Comparison of ENCODE assay signal across 13 mouse cellular contexts in the genomic region with DNA sequence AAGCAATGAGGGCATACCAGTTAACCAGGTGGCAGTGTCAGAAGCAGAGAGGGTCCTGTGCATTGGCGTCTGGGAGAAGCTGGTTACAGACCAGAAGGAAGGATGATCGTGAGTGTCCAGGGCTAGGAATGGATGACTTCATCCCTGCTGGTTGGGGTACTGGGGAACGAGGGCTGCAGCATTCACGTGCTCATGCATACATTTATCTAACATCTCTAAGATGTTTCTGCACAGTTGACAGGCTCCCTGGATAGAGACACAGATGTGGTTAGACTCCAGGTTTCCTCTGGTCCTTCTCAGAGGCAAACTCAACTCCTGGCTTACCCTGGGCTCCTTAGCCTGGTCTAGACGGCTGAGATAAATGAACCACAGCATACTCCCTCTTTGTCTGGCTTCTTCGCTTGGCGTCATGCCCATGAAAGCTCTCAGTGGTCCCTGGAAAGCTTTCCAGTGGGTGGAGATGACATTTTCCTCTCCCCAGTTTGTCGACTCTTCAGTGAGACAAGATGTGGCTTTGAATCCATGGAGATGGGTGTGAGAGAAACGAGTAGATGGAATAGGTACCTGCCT. TPM values are rescaled to one million over a fixed set of nuclear protein-coding genes. Genes with fewer than 3 reads are reported as not detected.
DNase-seq lines count a peak whose midpoint lies in the region; ATAC-seq and TF ChIP-seq lines count a peak whose summit lies in the region.
"Had no signal": no experiment of that assay in that cellular context is flagged by ENCODE, and none has a peak within 500 bp of the region (broad histone marks: within the 10 kb centered on the region; RNA-seq: fewer than 3 reads in every experiment).

No protein-coding gene starts in this region.

- peaks cover 28% of the 10 kb centered on the region for H3K4me1 ChIP-seq in heart, embryonic 10.5 days
- peaks cover 32% of the 10 kb centered on the region for H3K4me1 ChIP-seq in lung, embryonic 16.5 days (replicated peaks; ENCODE audit: control insufficient read depth, insufficient read depth, low read length)
- H3K4me1 ChIP-seq in embryonic fibroblast, embryonic 13.5 days (ENCODE audit: control insufficient read depth, insufficient read depth, low read length): peaks cover 17% of the 10 kb centered on the region
- H3K4me1 ChIP-seq: liver, embryonic 12.5 days had no signal

- no peak for TF ChIP-seq CTCF in embryonic fibroblast, embryonic 13.5 days (IDR thresholded peaks at IDR 0.05; ENCODE audit: borderline replicate concordance, insufficient read depth, low read length)

- H3K4me2 ChIP-seq in lung, embryonic 16.5 days (ENCODE audit: low read depth, low read length): 0 out of 2 replicates have a peak overlapping the region, but pooled peaks have one; percentile 5
- H3K4me2 ChIP-seq: liver, embryonic 12.5 days had no signal

- no peak overlapping the region for H3K27ac ChIP-seq in heart, embryonic 10.5 days
- H3K27ac ChIP-seq in lung, embryonic 16.5 days (ENCODE audit: low read length): peak overlapping the region; percentile 84
- H3K27ac ChIP-seq in embryonic fibroblast, embryonic 13.5 days (ENCODE audit: insufficient read depth, low read length): peak overlapping the region; percentile 17; the same call in 1 of the 2 replicates
- H3K27ac ChIP-seq: liver, embryonic 12.5 days had no signal

- peaks cover 5% of the 10 kb centered on the region; the same call in 1 of the 2 replicates for H3K9me3 ChIP-seq in heart, embryonic 10.5 days
- peaks cover 4% of the 10 kb centered on the region; the same call in 1 of the 2 replicates for H3K9me3 ChIP-seq in lung, embryonic 16.5 days (ENCODE audit: control insufficient read depth, low read length)

- H3K36me3 ChIP-seq in heart, embryonic 10.5 days: no peaks in the 10 kb centered on the region
- no peaks in the 10 kb centered on the region for H3K36me3 ChIP-seq in lung, embryonic 16.5 days (ENCODE audit: control insufficient read depth, insufficient read depth, low read length)
- H3K36me3 ChIP-seq: liver, embryonic 12.5 days had no signal

- no peak for TF ChIP-seq POLR2A in embryonic fibroblast, embryonic 13.5 days (IDR thresholded peaks at IDR 0.05; ENCODE audit: low read depth, low read length)

- peak; percentile 36 to 39 for DNase-seq in heart, adult 18-20 months
- no peak for DNase-seq in heart, embryonic 10.5 days (ENCODE audit: low spot score)
- no peak for DNase-seq in lung, adult 18-20 months
- no peak for DNase-seq in urinary bladder, postnatal 14 days (ENCODE audit: low spot score)
- DNase-seq in urinary bladder, postnatal 36 days (ENCODE audit: low spot score in 2 of 2): no peak

- no peak overlapping the region for H3K9ac ChIP-seq in lung, embryonic 16.5 days (ENCODE audit: low read length)
- H3K9ac ChIP-seq: liver, embryonic 12.5 days had no signal

- H3K4me3 ChIP-seq in heart, embryonic 10.5 days: no peak overlapping the region
- no peak overlapping the region for H3K4me3 ChIP-seq in lung, embryonic 16.5 days (ENCODE audit: low read length)
- no peak overlapping the region for H3K4me3 ChIP-seq in embryonic fibroblast, embryonic 13.5 days (ENCODE audit: insufficient read depth, low read length)
- H3K4me3 ChIP-seq: liver, embryonic 12.5 days had no signal

- no peaks in the 10 kb centered on the region for H3K27me3 ChIP-seq in heart, embryonic 10.5 days (ENCODE audit: insufficient read depth, poor library complexity, severe bottlenecking)
- H3K27me3 ChIP-seq in lung, embryonic 16.5 days (ENCODE audit: control insufficient read depth, insufficient read depth, low read depth, low read length): no peaks in the 10 kb centered on the region
- H3K27me3 ChIP-seq: liver, embryonic 12.5 days had no signal

- WGBS in heart, embryonic 10.5 days: 70% methylated on average over 9 of the region's 9 CpGs
- 29% methylated on average over 9 of the region's 9 CpGs for WGBS in lung, embryonic 16.5 days

- 0 out of 2 replicates have a peak, but pooled peaks have one; percentile 3 for ATAC-seq in lung, embryonic 16.5 days (ENCODE audit: low read depth)
- peak; percentile 35 for ATAC-seq in megakaryocyte progenitor cell, adult 5-6 weeks (replicated peaks; ENCODE audit: poor library complexity)

RNA-seq across cellular contexts. Expression of gene 1700029H14Rik, which starts 30.6 kb away (rescaled TPM):
- total RNA-seq in heart, adult 18-20 months (2021): not detected
- polyA plus RNA-seq in heart, embryonic 10.5 days (2016; fragmentation: Nextera tagmentation; extraction: Ambion mirVana): not detected in 2 replicates
- not detected in 2 replicates for polyA plus RNA-seq in lung, embryonic 16.5 days (2015; fragmentation: Nextera tagmentation; extraction: Ambion mirVana)
- polyA plus RNA-seq in embryonic fibroblast, embryonic 13.5 days (2011; ENCODE audit: insufficient read length, low read depth, missing spikeins): not detected in 2 replicates
- total RNA-seq in megakaryocyte progenitor cell, adult 5-6 weeks (2015): 0.17 TPM in 1 of 2 replicates, not detected in the other
- not detected in 2 replicates for total RNA-seq in megakaryocyte progenitor cell, adult 5-6 weeks (2017)
- total RNA-seq: ES-E14 had no signal
- polyA plus RNA-seq: embryonic facial prominence, embryonic 14.5 days; large intestine, adult 2 months; liver, embryonic 12.5 days; neural tube, embryonic 11.5 days had no signal

RNA-seq across cellular contexts. Expression of gene Gas6, which starts 37.4 kb away (rescaled TPM):
- 100 to 1,000 TPM; 115 to 123 TPM for total RNA-seq in heart, adult 18-20 months (2021)
- 13.8 and 23.3 TPM in 2 replicates for polyA plus RNA-seq in heart, embryonic 10.5 days (2016; fragmentation: Nextera tagmentation; extraction: Ambion mirVana)
- 78.0 and 83.8 TPM in 2 replicates for polyA plus RNA-seq in lung, embryonic 16.5 days (2015; fragmentation: Nextera tagmentation; extraction: Ambion mirVana)
- polyA plus RNA-seq in embryonic fibroblast, embryonic 13.5 days (2011; ENCODE audit: insufficient read length, low read depth, missing spikeins): 111 and 131 TPM in 2 replicates
- not detected in 2 replicates for total RNA-seq in megakaryocyte progenitor cell, adult 5-6 weeks (2015)
- total RNA-seq in megakaryocyte progenitor cell, adult 5-6 weeks (2017): 0.12 and 0.84 TPM in 2 replicates

Comparison
In these comparisons a context has a peak if more than half of its experiments do, and no peak if none do; other contexts are left out.
1. DNase-seq: peak in heart, adult 18-20 months (2 of 2); none in heart, embryonic 10.5 days (single experiment), lung, adult 18-20 months (0 of 2), urinary bladder, postnatal 14 days (single experiment) and urinary bladder, postnatal 36 days (0 of 2).